Mouse (Mus musculus) adrenal gland (tissue): Measurements from ENCODE around the gene Csad.
"Not testable (repeated sequence)": the region's sequence is repeated elsewhere in the genome, so short reads cannot be mapped to it uniquely, and the experiment has no call there.

Source experiments
- intact Hi-C: fragments of 180-260 bp; cut with DNase I; formaldehyde crosslinking; loops from one replicate; pipeline ENCODE4 v1.15.1; 2025

Gene Csad

GRCm38 (mm10) chr15:102167620-102168021 is 36.9 kb downstream of the Csad start:
- intact Hi-C loops: no loop called here

GRCm38 (mm10) chr15:102165468-102166100 is 38.9 kb downstream of the Csad start:
- intact Hi-C loops: no loop called here

GRCm38 (mm10) chr15:102163900-102164693 is 40.4 kb downstream of the Csad start:
- intact Hi-C loops: no loop called here

- intact Hi-C loops: no loop called here
Measured at GRCm38 (mm10) chr15:102160415-102161060, 44.0 kb downstream of the Csad start.

GRCm38 (mm10) chr15:102156836-102157235 is 47.7 kb downstream of the Csad start:
- intact Hi-C loops: no loop called here

- intact Hi-C loops: not testable (repeated sequence)
Measured at GRCm38 (mm10) chr15:102155006-102155405, 49.5 kb downstream of the Csad start.

- intact Hi-C loops: no loop called here
Measured at GRCm38 (mm10) chr15:102152646-102153045, 51.9 kb downstream of the Csad start.

- intact Hi-C loops: no loop called here
Measured at GRCm38 (mm10) chr15:102150301-102151135, 54.0 kb downstream of the Csad start, which contains the start of gene Soat2. Soat2 (plus strand) TSS chr15:102150526.

GRCm38 (mm10) chr15:102149561-102149960 is 55.0 kb downstream of the Csad start:
- intact Hi-C loops: loop anchor here (5.0 kb wide), 1 partner anchor 42 kb away; no protein-coding TSS in a partner anchor

- intact Hi-C loops: loop anchor here (5.0 kb wide), 1 partner anchor 41 kb away; no protein-coding TSS in a partner anchor
Measured at GRCm38 (mm10) chr15:102147674-102148402, 56.7 kb downstream of the Csad start.

- intact Hi-C loops: loop anchor here (5.0 kb wide), 1 partner anchor 40 kb away; no protein-coding TSS in a partner anchor
Measured at GRCm38 (mm10) chr15:102146882-102147281, 57.6 kb downstream of the Csad start.

- intact Hi-C loops: loop anchor here (5.0 kb wide), 1 partner anchor 39 kb away; no protein-coding TSS in a partner anchor
Measured at GRCm38 (mm10) chr15:102146089-102146488, 58.4 kb downstream of the Csad start.

GRCm38 (mm10) chr15:102145330-102145729 is 59.2 kb downstream of the Csad start:
- intact Hi-C loops: loop anchor here (5.0 kb wide), 1 partner anchor 38 kb away; no protein-coding TSS in a partner anchor

- intact Hi-C loops: loop anchor here (5.0 kb wide), 1 partner anchor 37 kb away; no protein-coding TSS in a partner anchor
Measured at GRCm38 (mm10) chr15:102144726-102145125, 59.8 kb downstream of the Csad start.

GRCm38 (mm10) chr15:102144274-102144711 is 60.2 kb downstream of the Csad start, which contains the start of gene Igfbp6:
Igfbp6 (plus strand) TSS chr15:102144362.
- intact Hi-C loops: no loop called here

GRCm38 (mm10) chr15:102142914-102143912 is 61.3 kb downstream of the Csad start:
- intact Hi-C loops: no loop called here

GRCm38 (mm10) chr15:102141120-102141519 is 63.4 kb downstream of the Csad start:
- intact Hi-C loops: no loop called here

- intact Hi-C loops: no loop called here
Measured at GRCm38 (mm10) chr15:102136129-102136758, 68.3 kb downstream of the Csad start, which contains the start of gene Spryd3. Spryd3 (minus strand) TSS chr15:102136234.
